Mouse (Mus musculus) heart, postnatal 25 days (tissue): ENCODE results near the gene Kcnv2. TPM values are rescaled to one million over a fixed set of nuclear protein-coding genes. Genes with fewer than 3 reads are reported as not detected.

Experiments
- DNase-seq: peaks from one replicate; pipeline ENCODE4 v3.0.0; 2022; ENCODE audit warnings: low spot score
- intact Hi-C: fragments of 180-260 bp; cut with DNase I; formaldehyde crosslinking; loops from one replicate; pipeline ENCODE4 v1.15.1; 2025
- total RNA-seq, 2 experiments: library from RNA; stranded (reverse); gene quantifications; 2 replicates each; pipeline ENCODE4 v1.2.3; 2021

Gene Kcnv2
- total RNA-seq, 2 experiments from 2014 or later: 2.2 to 2.3 TPM

GRCm38 (mm10) chr19:27360381-27360780, 38.0 kb downstream of the Kcnv2 start:
- intact Hi-C loops: no loop called here
- no peak for DNase-seq

DNA sequence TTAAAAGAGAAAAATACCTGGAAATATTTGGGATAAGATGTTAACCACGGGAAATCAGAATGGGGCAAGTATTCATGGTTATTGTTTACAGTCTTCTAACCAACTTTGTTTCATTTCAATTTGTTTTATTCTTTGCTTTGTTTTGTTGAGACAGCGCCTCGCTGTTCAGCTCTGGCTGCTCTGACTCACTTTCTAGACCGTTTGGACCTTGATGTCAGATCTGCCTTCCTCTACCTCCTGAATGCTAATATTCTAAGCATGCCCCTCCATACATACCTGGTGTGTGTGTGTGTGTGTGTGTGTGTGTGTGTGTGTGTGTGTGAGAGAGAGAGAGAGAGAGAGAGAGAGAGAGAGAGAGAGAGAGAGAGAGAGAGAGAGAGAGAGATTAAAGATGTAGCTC, 41.5 kb downstream of the Kcnv2 start:
- intact Hi-C loops: no loop called here
- DNase-seq: no peak

DNA sequence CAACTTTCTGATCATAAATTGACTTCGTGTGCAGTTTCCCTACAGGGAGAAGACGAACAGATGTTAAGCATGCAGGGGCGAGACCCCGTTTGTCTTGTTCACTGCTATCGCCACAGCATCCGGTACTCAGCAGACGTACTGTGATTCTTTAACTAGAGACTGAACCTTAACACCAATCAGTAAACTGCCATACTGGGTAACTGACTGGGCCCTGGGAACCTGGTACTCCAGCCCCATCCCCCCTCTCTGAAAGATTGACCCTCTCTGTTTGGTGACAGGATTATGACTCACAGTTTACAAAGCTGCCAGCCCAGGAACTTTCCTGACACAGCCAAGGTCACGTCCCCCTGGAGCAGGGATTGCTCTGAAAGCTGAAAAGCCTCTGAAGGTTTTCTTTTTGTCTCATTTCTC, 42.1 kb downstream of the Kcnv2 start:
- intact Hi-C loops: no loop called here

DNA sequence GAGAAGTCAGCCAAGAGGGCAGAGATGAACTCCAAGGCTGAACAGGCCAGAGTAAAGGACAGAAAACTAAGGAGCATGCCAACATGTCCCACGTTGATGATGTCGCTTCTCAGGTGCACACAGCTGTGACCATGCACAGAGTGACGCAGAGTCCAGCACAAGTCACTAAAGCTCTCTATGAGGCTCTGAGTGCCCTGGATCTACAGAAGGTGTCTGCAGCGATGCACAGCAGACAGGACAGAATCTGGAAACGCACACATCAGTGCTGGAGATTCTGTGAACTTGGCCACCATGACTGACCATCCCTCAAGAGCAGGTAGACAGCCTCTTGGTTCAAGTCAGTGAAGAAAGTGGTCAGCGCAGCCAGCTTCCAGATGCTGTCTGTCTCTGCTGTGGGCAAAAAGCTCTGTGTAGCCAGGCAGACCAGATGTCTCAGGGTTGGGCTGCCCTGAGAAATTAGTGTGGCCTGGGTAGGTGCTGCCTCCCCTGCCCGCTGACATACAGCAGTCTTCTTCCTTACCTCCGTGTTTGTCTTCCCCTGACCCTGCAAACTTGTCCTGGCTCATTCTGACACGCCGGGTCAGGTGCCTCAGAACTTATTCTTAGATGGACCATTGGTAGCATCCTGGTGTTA, 43.8 kb downstream of the Kcnv2 start:
- intact Hi-C loops: no loop called here
- DNase-seq: no peak

More for the DNA sequence above, 42.1 kb downstream of the Kcnv2 start:
- DNase-seq: peak; percentile 31

GRCm38 (mm10) chr19:27369461-27370135, 47.2 kb downstream of the Kcnv2 start:
- intact Hi-C loops: no loop called here

GRCm38 (mm10) chr19:27370174-27370573, 47.8 kb downstream of the Kcnv2 start:
- intact Hi-C loops: no loop called here
- DNase-seq: no peak

More at GRCm38 (mm10) chr19:27369461-27370135, 47.2 kb downstream of the Kcnv2 start:
- DNase-seq: no peak

- no peak for DNase-seq
- intact Hi-C loops: no loop called here
These were observed 48.4 kb downstream of the Kcnv2 start for GRCm38 (mm10) chr19:27370784-27371183.

DNA sequence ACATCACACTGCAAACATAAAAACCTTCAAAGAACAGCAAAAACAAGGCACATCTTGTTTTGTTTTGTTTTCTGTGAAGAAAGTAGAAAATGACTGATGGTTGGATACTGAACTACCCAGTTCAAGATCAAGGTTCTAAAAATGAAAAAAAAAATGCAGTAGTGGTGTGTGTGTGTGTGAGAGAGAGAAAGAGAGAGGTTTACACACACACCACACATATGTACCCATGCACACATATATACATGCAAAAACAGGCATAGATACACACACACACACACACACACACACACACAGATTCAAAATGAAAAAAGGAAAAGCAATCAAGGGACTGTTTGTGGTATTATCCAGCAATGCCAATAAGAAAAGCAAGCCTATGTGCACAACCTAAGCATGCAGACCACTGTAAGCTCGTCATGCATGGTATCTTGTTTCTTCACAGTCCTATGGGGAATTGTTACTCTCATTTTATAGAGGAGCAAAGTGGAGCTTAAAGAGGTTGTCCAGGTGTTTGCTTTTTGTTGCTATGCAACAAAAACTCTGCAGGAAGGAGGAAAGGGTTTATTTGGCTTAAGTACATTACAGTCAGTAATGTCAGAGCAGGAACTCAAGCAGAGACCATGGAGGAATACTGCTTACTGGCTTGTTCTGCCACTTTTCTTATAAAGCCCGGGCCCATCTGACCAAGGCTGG, 57.5 kb downstream of the Kcnv2 start:
- intact Hi-C loops: no loop called here
- no peak for DNase-seq

- intact Hi-C loops: no loop called here
- no peak for DNase-seq
These were observed 59.7 kb downstream of the Kcnv2 start for GRCm38 (mm10) chr19:27382131-27382530.

DNA sequence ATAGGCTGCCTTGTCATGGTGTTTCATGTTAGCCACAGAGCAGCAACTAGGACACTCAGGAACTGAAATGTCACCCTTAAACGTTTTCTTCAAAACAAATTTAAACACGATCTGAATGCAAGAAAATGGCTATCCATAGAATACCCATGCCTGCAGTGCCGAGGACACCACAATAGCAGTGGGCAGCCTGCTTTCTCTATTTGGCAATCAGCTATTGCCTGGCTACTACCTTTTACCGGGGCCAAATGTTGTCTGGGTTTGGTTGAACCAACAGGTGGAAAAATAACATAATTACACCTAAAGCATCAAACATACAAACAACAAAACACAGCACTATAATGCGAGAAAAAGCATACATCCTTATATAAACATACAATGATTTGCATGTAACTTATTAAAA, 60.9 kb downstream of the Kcnv2 start:
- no peak for DNase-seq
- intact Hi-C loops: no loop called here

DNA sequence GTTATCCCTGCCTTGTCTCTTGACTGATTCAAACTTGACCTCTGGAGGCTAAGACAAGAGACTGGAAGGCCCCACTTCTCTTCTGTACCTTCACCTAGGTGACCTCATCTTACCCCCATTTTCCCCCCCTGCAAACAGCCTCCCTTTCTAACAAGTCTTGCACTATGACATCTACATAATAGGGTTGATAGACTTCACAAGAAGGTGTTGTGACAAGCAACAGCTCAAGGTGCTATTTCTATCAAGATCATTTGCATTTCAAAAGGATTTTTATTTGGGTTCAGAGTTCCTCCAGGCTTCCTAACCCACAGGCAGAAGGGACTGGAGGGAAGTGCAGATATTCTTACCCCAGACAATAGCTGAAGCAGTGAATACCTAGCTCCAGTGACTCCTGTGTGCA, 62.9 kb downstream of the Kcnv2 start:
- DNase-seq: no peak
- intact Hi-C loops: no loop called here

Other genes with a start within 250 kb of the Kcnv2 start
- gene Vldlr, start 106.1 kb upstream of the Kcnv2 start, total RNA-seq: 100 to 1,000 TPM; 189 to 191 TPM
- gene Pum3, start 107.2 kb downstream of the Kcnv2 start, total RNA-seq: 10 to 100 TPM; 27.0 to 30.9 TPM